Mouse (Mus musculus) liver, embryonic 12.5 days (tissue): ENCODE measurements around the gene Sec61a2. TPM values are rescaled to one million over a fixed set of nuclear protein-coding genes. Genes with fewer than 3 reads are reported as not detected.

Experiments
- ATAC-seq: fragments of 200-750 bp; cut with Nextera tagmentation; 2 replicates; pipeline ENCODE4 v1.8.0; 2017; ENCODE audit warnings: moderate number of reproducible peaks, mild to moderate bottlenecking, moderate library complexity
- H3K27ac ChIP-seq: fragments of 300-500 bp; sonication (generic); 2 replicates; pipeline ENCODE4 v1.5.1; 2016; ENCODE audit warnings: mild to moderate bottlenecking
- H3K27me3 ChIP-seq: fragments of 300-500 bp; sonication (generic); replicated peaks from 2 replicates; pipeline ENCODE4 v1.6.1; 2016; ENCODE audit warnings: mild to moderate bottlenecking, moderate library complexity
- H3K36me3 ChIP-seq: fragments of 300-500 bp; sonication (generic); 2 replicates; pipeline ENCODE4 v1.6.1; 2016; ENCODE audit warnings: mild to moderate bottlenecking, moderate library complexity
- H3K4me1 ChIP-seq: fragments of 300-500 bp; sonication (generic); 2 replicates; pipeline ENCODE4 v1.6.1; 2016
- H3K4me2 ChIP-seq: fragments of 300-500 bp; sonication (generic); 2 replicates; pipeline ENCODE4 v1.6.1; 2016; ENCODE audit warnings: mild to moderate bottlenecking, moderate library complexity
- H3K4me3 ChIP-seq: fragments of 300-500 bp; sonication (generic); 2 replicates; pipeline ENCODE4 v1.5.1; 2016; ENCODE audit warnings: mild to moderate bottlenecking, moderate library complexity
- H3K9ac ChIP-seq: fragments of 300-500 bp; sonication (generic); 2 replicates; pipeline ENCODE4 v1.6.1; 2016; ENCODE audit warnings: mild to moderate bottlenecking, moderate library complexity
- H3K9me3 ChIP-seq: fragments of 300-500 bp; sonication (generic); replicated peaks from 2 replicates; pipeline ENCODE4 v1.6.1; 2016; ENCODE audit warnings: mild to moderate bottlenecking, moderate library complexity
- WGBS: fragments of 180-500 bp; shearing (Covaris S2); methylation state at CpG from one replicate; pipeline ENCODE4 v1.1.7; 2016; ENCODE audit not compliant: insufficient replicate concordance; 5-methylcytosine and 5-hydroxymethylcytosine counted together
- polyA plus RNA-seq: library from polyadenylated mRNA; unstranded; fragments of >200 nt; fragmentation: Nextera tagmentation; extraction: Ambion mirVana; gene quantifications from 2 replicates; pipeline ENCODE4 v1.2.1, GENCODE M21; 2016

Gene Sec61a2
- polyA plus RNA-seq, 1 experiment from 2014 or later, result 24.2 TPM

GRCm38 (mm10) chr2:5877446-5877845, 17.8 kb downstream of the Sec61a2 start:
- 74% methylated on average over 3 of the region's 3 CpGs for WGBS
- ATAC-seq, result no peak

GRCm38 (mm10) chr2:5869746-5870145, 25.5 kb downstream of the Sec61a2 start:
- 84% methylated on average over 5 of the region's 5 CpGs for WGBS
- Histone ChIP-seq H3K4me2 (no peak overlapping the region), H3K9me3 (no peaks in the 10 kb centered on the region), H3K36me3 (peaks cover 85% of the 10 kb centered on the region), H3K9ac (no peak overlapping the region), H3K4me1 (no peaks in the 10 kb centered on the region), H3K27me3 (no peaks in the 10 kb centered on the region), H3K27ac (no peak overlapping the region), H3K4me3 (no peak overlapping the region)
- no peak for ATAC-seq

More at GRCm38 (mm10) chr2:5877446-5877845, 17.8 kb downstream of the Sec61a2 start:
- Histone ChIP-seq H3K36me3 (peaks cover 84% of the 10 kb centered on the region), H3K27ac (no peak overlapping the region), H3K9ac (no peak overlapping the region), H3K4me1 (peaks cover 7% of the 10 kb centered on the region; the same call in 1 of the 2 replicates), H3K9me3 (no peaks in the 10 kb centered on the region), H3K4me3 (no peak overlapping the region), H3K4me2 (no peak overlapping the region), H3K27me3 (no peaks in the 10 kb centered on the region)

- Histone ChIP-seq H3K4me2 (no peak overlapping the region), H3K9ac (no peak overlapping the region), H3K36me3 (peaks cover 85% of the 10 kb centered on the region), H3K4me3 (no peak overlapping the region), H3K27me3 (no peaks in the 10 kb centered on the region), H3K4me1 (no peaks in the 10 kb centered on the region), H3K9me3 (no peaks in the 10 kb centered on the region), H3K27ac (no peak overlapping the region)
- WGBS, result 72% methylated on average over 2 of the region's 2 CpGs
- ATAC-seq, result no peak
These were observed 27.6 kb downstream of the Sec61a2 start for GRCm38 (mm10) chr2:5867681-5868080.

GRCm38 (mm10) chr2:5862834-5863233, 32.4 kb downstream of the Sec61a2 start, which contains the start of gene Gm13199:
Gene Gm13199, minus strand, starts transcription at chr2:5862934.
- 87% methylated on average over 3 of the region's 3 CpGs for WGBS
- H3K4me1 ChIP-seq, result no peaks in the 10 kb centered on the region
- peaks cover 89% of the 10 kb centered on the region for H3K36me3 ChIP-seq
- H3K4me3 ChIP-seq, result no peak within 1 kb of the TSS
- H3K9ac ChIP-seq, result no peak within 1 kb of the TSS
- no peak within 1 kb of the TSS for H3K27ac ChIP-seq
- H3K9me3 ChIP-seq, result no peaks in the 10 kb centered on the region
- no peak within 1 kb of the TSS for H3K4me2 ChIP-seq
- no peaks in the 10 kb centered on the region for H3K27me3 ChIP-seq
- ATAC-seq, result no peak

GRCm38 (mm10) chr2:5851866-5852265, 43.4 kb downstream of the Sec61a2 start:
- Histone ChIP-seq H3K9me3 (no peaks in the 10 kb centered on the region), H3K27me3 (no peaks in the 10 kb centered on the region), H3K4me3 (no peak overlapping the region), H3K4me2 (no peak overlapping the region), H3K4me1 (peaks cover 39% of the 10 kb centered on the region), H3K27ac (no peak overlapping the region), H3K9ac (no peak overlapping the region), H3K36me3 (peaks cover 75% of the 10 kb centered on the region)
- ATAC-seq, result no peak
- WGBS, result 70% methylated on average over 5 of the region's 5 CpGs

- Histone ChIP-seq H3K4me2 (no peak overlapping the region), H3K9ac (no peak overlapping the region), H3K36me3 (peaks cover 69% of the 10 kb centered on the region), H3K27me3 (no peaks in the 10 kb centered on the region), H3K27ac (no peak overlapping the region), H3K4me1 (peaks cover 46% of the 10 kb centered on the region), H3K4me3 (no peak overlapping the region), H3K9me3 (no peaks in the 10 kb centered on the region)
- 85% methylated on average over 9 of the region's 9 CpGs for WGBS
- no peak for ATAC-seq
These were observed 44.1 kb downstream of the Sec61a2 start for GRCm38 (mm10) chr2:5851116-5851515.

DNA sequence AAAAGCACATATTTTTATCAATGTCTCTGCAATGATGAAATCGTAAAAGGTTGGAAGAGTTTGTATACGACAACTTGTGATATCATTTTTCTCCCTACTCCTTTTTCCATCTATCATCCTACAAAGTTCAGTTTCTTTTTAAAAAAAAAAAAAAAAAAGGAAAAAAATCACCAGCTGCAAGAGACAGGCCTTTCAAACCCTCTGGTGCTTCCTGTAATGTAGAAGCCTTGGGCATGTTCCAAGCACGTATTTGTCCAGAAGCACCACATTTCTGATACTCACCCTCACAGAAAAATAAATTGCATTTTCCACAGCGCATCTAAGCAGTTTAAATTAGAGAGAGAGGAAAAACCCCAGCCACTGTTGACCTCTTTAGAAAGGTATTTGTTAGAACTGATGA, 49.4 kb downstream of the Sec61a2 start:
- H3K9ac ChIP-seq, result peak overlapping the region; percentile 86
- WGBS, result 19% methylated on average over 4 of the region's 4 CpGs
- H3K4me2 ChIP-seq, result peak overlapping the region; percentile 73
- peak overlapping the region; percentile 84 for H3K4me3 ChIP-seq
- no peak for ATAC-seq
- H3K27ac ChIP-seq, result no peak overlapping the region; the same call in 1 of the 2 replicates
- H3K36me3 ChIP-seq, result peaks cover 47% of the 10 kb centered on the region
- no peaks in the 10 kb centered on the region for H3K27me3 ChIP-seq
- peaks cover 41% of the 10 kb centered on the region for H3K4me1 ChIP-seq
- H3K9me3 ChIP-seq, result no peaks in the 10 kb centered on the region

DNA sequence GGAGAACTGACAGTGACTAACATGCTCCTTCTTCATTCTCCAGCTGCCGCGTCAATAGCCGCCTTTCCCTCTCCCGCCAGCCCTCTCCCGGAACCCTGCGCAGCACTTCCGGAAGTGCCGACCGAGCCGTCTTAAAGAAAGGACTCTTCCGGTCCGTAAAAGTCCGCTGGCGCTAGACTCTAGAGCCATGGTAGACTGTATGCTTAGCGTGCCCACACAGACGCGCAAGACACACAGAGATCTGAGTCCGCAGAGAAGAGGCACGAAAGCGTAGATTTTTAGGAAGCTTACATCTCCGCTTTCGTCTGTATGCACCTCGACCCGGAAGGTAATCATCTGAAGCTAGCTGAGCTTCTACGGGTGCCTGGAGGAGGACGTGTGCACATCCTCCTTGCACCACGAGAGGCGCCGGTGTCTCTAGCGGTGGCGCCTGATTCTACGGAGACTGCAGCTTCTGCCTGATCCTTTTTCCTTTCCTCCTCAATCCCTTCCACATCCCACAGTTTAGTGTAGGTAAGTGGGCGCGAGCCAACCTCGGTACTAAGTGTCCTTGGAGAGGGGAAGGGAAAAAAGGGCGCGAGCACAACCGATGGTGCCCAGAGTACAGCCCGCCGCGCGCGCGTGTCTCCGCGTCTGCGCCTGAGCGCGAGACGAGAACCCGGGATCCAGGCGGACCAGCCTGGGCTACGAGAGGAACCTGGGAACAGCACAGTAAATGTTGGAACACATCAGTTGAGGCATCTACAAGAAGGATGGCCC, 50.2 kb downstream of the Sec61a2 start, which contains the start of the genes Nudt5 and Cdc123:
Gene Nudt5, plus strand, starts transcription at position 147 of the 759 bp plus-strand sequence.
Gene Cdc123, minus strand, starts transcription at position 292 of the 759 bp plus-strand sequence.
- peak within 1 kb of the TSS; percentile 84 for H3K4me3 ChIP-seq
- peaks cover 38% of the 10 kb centered on the region for H3K4me1 ChIP-seq
- H3K27ac ChIP-seq, result peak within 1 kb of the TSS; percentile 84
- ATAC-seq, result peak; percentile 94
- under 1% methylated on average over 53 of the region's 53 CpGs for whole genome bisulfite sequencing
- H3K9me3 ChIP-seq, result no peaks in the 10 kb centered on the region
- H3K27me3 ChIP-seq, result no peaks in the 10 kb centered on the region
- peak within 1 kb of the TSS; percentile 73 for H3K4me2 ChIP-seq
- peaks cover 47% of the 10 kb centered on the region for H3K36me3 ChIP-seq
- peak within 1 kb of the TSS; percentile 86 for H3K9ac ChIP-seq

DNA sequence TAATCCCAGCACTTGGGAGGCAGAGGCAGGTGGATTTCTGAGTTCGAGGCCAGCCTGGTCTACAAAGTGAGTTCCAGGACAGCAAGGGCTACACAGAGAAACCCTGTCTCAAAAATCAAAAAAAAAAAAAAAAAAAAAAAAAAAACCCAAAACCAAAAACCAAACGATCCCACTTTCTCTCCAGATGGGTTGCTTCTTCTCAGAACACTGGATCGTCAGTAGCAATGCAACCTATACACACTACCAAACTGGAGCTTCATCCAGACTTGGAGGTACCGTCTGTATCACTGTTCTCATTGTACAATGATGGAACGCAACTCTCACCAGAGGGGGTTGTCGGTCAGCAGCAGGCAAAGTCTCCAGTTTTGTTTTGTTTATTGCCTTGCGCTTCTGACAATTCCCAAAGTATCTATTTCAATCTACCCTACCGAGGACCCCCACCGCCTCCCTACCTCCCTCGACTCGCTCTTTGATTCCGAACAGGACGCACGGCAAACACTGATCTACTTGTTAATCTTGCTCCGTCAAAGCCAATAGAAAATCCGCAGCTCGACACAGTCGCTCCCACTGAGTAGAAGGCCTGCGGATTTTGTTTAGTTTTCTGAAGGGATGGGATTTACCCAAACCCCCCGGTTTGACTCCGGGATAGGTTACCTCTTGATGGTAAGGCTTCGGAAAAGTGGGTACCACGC, 50.9 kb downstream of the Sec61a2 start:
- H3K4me3 ChIP-seq, result peak overlapping the region; percentile 84
- peaks cover 32% of the 10 kb centered on the region for H3K4me1 ChIP-seq
- H3K9me3 ChIP-seq, result 0 out of 2 replicates have a peak, but pooled peaks cover 5% of the 10 kb centered on the region
- no peaks in the 10 kb centered on the region for H3K27me3 ChIP-seq
- peak overlapping the region; percentile 86 for H3K9ac ChIP-seq
- peak; percentile 60 for ATAC-seq
- H3K36me3 ChIP-seq, result peaks cover 47% of the 10 kb centered on the region
- 2% methylated on average over 23 of the region's 23 CpGs for WGBS
- peak overlapping the region; percentile 84 for H3K27ac ChIP-seq
- H3K4me2 ChIP-seq, result peak overlapping the region; percentile 73

DNA sequence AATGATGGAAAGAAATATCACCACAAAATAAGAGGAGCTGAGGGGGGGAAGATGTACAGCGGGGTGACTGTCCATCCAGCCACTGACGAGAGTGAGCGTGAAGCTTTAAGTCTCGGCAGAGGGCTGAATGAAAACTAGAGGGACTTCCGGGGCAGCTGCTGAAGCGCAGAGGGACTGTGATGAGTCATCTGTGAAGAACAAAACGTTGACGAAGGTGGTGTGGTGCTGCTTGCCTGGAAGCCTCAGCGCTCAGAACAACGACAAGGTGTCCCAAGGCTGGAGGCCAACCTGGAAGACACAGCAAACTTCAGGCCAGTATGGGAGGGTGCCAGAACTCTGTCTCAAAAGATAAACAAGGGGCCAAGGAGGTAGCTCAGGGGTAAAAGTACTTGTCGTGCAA, 54.4 kb downstream of the Sec61a2 start:
- H3K27me3 ChIP-seq, result no peaks in the 10 kb centered on the region
- no peak overlapping the region for H3K27ac ChIP-seq
- 0 out of 2 replicates have a peak, but pooled peaks cover 8% of the 10 kb centered on the region for H3K9me3 ChIP-seq
- no peak for ATAC-seq
- H3K4me2 ChIP-seq, result no peak overlapping the region
- peaks cover 11% of the 10 kb centered on the region for H3K4me1 ChIP-seq
- H3K9ac ChIP-seq, result no peak overlapping the region
- H3K4me3 ChIP-seq, result no peak overlapping the region
- peaks cover 63% of the 10 kb centered on the region for H3K36me3 ChIP-seq
- WGBS, result 90% methylated on average over 11 of the region's 11 CpGs

DNA sequence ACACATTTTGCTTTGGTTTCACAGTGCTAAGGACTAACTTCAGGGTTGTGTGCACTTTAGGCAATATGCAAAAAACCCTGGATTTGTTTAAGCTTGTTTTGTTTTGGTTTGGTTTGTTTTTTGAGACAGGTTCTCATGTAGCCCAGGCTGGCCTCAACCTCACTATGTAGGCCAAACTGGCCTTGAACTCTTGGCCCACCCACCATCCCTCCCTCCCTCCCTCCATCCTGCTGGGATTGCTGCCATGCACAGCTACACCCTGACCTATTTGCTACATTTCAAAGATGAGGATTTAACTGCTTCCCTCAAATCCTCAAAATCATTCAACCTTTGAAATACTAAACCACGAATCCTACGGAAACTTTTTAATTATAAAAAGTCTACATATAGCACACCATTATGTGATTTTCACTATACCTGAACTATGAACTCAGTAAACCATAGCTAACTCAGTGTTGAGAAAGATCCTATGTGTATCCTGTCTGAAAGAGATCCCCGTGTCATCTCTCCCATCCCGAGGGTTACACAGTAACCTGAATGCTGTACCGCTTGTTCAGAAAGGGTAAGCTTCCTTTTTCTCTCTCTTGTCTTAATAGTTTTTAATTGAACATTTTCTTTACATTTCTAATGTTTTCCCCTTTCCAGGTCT, 69.8 kb downstream of the Sec61a2 start:
- Histone ChIP-seq H3K4me1 (peaks cover 8% of the 10 kb centered on the region), H3K4me3 (no peak overlapping the region), H3K4me2 (no peak overlapping the region), H3K27ac (no peak overlapping the region), H3K9me3 (no peaks in the 10 kb centered on the region), H3K36me3 (peaks cover 74% of the 10 kb centered on the region), H3K27me3 (no peaks in the 10 kb centered on the region), H3K9ac (no peak overlapping the region)
- 85% methylated on average over 5 of the region's 5 CpGs for whole genome bisulfite sequencing
- 0 out of 2 replicates have a peak, but pooled peaks have one; percentile 57 for ATAC-seq
